Mouse (Mus musculus) CH12.LX (cell line): ENCODE results near the gene Mdga1. TPM values are rescaled to one million over a fixed set of nuclear protein-coding genes. Genes with fewer than 3 reads are reported as not detected.

ENCODE experiments used
- DNase-seq: peaks from one replicate; pipeline ENCODE4 v3.0.0-alpha.2; 2013; ENCODE audit errors: extremely low read depth
- H3K27ac ChIP-seq: 2 replicates; pipeline ENCODE4 v1.5.1; 2012; ENCODE audit warnings: low read depth, mild to moderate bottlenecking, control low read depth, moderate library complexity; ENCODE audit not compliant: insufficient read depth
- H3K27me3 ChIP-seq: replicated peaks from 2 replicates; pipeline ENCODE3; 2012; ENCODE audit warnings: inconsistent platforms
- H3K36me3 ChIP-seq, 2 experiments: replicated peaks in 1 of 2; 2 replicates each; pipeline versions ENCODE3 to v1.6.1; 2012; ENCODE audit warnings: inconsistent platforms in 1 of 2, low read length in 1 of 2, mild to moderate bottlenecking in 1 of 2, mixed read lengths in 1 of 2, moderate library complexity in 1 of 2; ENCODE audit not compliant: control insufficient read depth in 1 of 2, insufficient read depth in 1 of 2
- H3K4me1 ChIP-seq, 2 experiments: 2 replicates each; pipeline ENCODE4 v1.6.1; 2012; ENCODE audit warnings: inconsistent platforms in 1 of 2, moderate library complexity in 1 of 2; ENCODE audit not compliant: insufficient read depth in 2 of 2, control insufficient read depth in 1 of 2
- H3K4me2 ChIP-seq: 2 replicates; pipeline ENCODE4 v1.6.1; 2012; ENCODE audit warnings: low read depth, mild to moderate bottlenecking, control low read depth; ENCODE audit not compliant: poor library complexity, insufficient read depth, severe bottlenecking
- H3K4me3 ChIP-seq, 3 experiments: fragments of 150-350 bp in 1 of 3; sonication (generic) in 1 of 3; replicated peaks in 1 of 3; 2 replicates each; pipeline versions ENCODE3 to v1.5.1; 2011 to 2012; ENCODE audit warnings: low read depth in 2 of 3, low read length in 2 of 3, mild to moderate bottlenecking in 2 of 3, moderate library complexity in 2 of 3, control low read depth in 1 of 3, improper control_type of control experiment in 1 of 3, inconsistent platforms in 1 of 3, mixed read lengths in 1 of 3; ENCODE audit not compliant: poor library complexity in 1 of 3
- H3K79me2 ChIP-seq: replicated peaks from 2 replicates; pipeline ENCODE4 v1.6.1; 2012; ENCODE audit warnings: mild to moderate bottlenecking, moderate library complexity; ENCODE audit not compliant: control insufficient read depth, poor library complexity, insufficient read depth, severe bottlenecking; ENCODE audit errors: extremely low read depth
- H3K9ac ChIP-seq: 2 replicates; pipeline ENCODE4 v1.6.1; 2012; ENCODE audit warnings: low read depth, mild to moderate bottlenecking, control low read depth, moderate library complexity; ENCODE audit not compliant: insufficient read depth
- H3K9me3 ChIP-seq: replicated peaks from 2 replicates; pipeline ENCODE3; 2012; ENCODE audit warnings: low read length, inconsistent platforms, mixed read lengths
- E2F4 ChIP-seq: IDR thresholded peaks from 2 replicates; pipeline ENCODE4 v1.6.1; 2011; ENCODE audit warnings: low read depth, low read length, improper control_type of control experiment; ENCODE audit not compliant: insufficient replicate concordance
- ELF1 ChIP-seq: IDR thresholded peaks from 2 replicates; pipeline ENCODE4 v1.6.1; 2014; ENCODE audit warnings: low read depth, mild to moderate bottlenecking, inconsistent platforms, low read length, improper control_type of control experiment
- EP300 ChIP-seq: IDR thresholded peaks from 2 replicates; pipeline ENCODE4 v1.6.1; 2011; ENCODE audit warnings: low read length, improper control_type of control experiment
- ETS1 ChIP-seq: conservative IDR thresholded peaks from 2 replicates; pipeline ENCODE4 v1.6.1; 2012; ENCODE audit warnings: low read depth, mild to moderate bottlenecking, inconsistent platforms, low read length, improper control_type of control experiment, moderate library complexity
- HCFC1 ChIP-seq: IDR thresholded peaks from 2 replicates; pipeline ENCODE4 v1.6.1; 2012; ENCODE audit warnings: low read depth, mild to moderate bottlenecking, inconsistent platforms, low read length, improper control_type of control experiment
- JUN ChIP-seq: IDR thresholded peaks from 2 replicates; pipeline ENCODE4 v1.6.1; 2011; ENCODE audit warnings: low read depth, mild to moderate bottlenecking, low read length, improper control_type of control experiment, moderate library complexity; ENCODE audit not compliant: insufficient read depth
- MAX ChIP-seq: IDR thresholded peaks from 2 replicates; pipeline ENCODE4 v1.6.1; 2011; ENCODE audit warnings: low read length, improper control_type of control experiment
- MAZ ChIP-seq: IDR thresholded peaks from 2 replicates; pipeline ENCODE4 v1.6.1; 2012; ENCODE audit warnings: low read depth, mild to moderate bottlenecking, inconsistent platforms, low read length, improper control_type of control experiment, moderate library complexity
- MEF2A ChIP-seq: IDR thresholded peaks from 2 replicates; pipeline ENCODE4 v1.6.1; 2014; ENCODE audit warnings: low read depth, mild to moderate bottlenecking, inconsistent platforms, low read length, improper control_type of control experiment, borderline replicate concordance
- MXI1 ChIP-seq: IDR thresholded peaks from 2 replicates; pipeline ENCODE4 v1.6.1; 2011; ENCODE audit warnings: mild to moderate bottlenecking, low read depth, low read length, improper control_type of control experiment
- PAX5 ChIP-seq: IDR thresholded peaks from 2 replicates; pipeline ENCODE4 v1.6.1; 2012; ENCODE audit warnings: low read length, inconsistent platforms, mixed read lengths
- SIN3A ChIP-seq: IDR thresholded peaks from 2 replicates; pipeline ENCODE4 v1.6.1; 2012; ENCODE audit warnings: low read length, improper control_type of control experiment, inconsistent platforms
- TCF12 ChIP-seq: IDR thresholded peaks from 2 replicates; pipeline ENCODE4 v1.6.1; 2014; ENCODE audit warnings: low read depth, mild to moderate bottlenecking, inconsistent platforms, low read length, improper control_type of control experiment
- USF1 ChIP-seq: IDR thresholded peaks from 2 replicates; pipeline ENCODE4 v1.6.1; 2014; ENCODE audit warnings: low read depth, mild to moderate bottlenecking, inconsistent platforms, low read length, improper control_type of control experiment
- USF2 ChIP-seq: conservative IDR thresholded peaks from 2 replicates; pipeline ENCODE4 v1.6.1; 2011; ENCODE audit warnings: low read depth, low read length, improper control_type of control experiment
- ZC3H11A ChIP-seq: IDR thresholded peaks from 2 replicates; pipeline ENCODE4 v1.6.1; 2012; ENCODE audit warnings: low read depth, mild to moderate bottlenecking, inconsistent platforms, low read length, improper control_type of control experiment
- ZMIZ1 ChIP-seq: IDR thresholded peaks from 2 replicates; pipeline ENCODE4 v1.6.1; 2012; ENCODE audit warnings: low read depth, mild to moderate bottlenecking, inconsistent platforms, low read length, improper control_type of control experiment
- dilution Hi-C: fragments of 300-500 bp; cut with MboI; formaldehyde crosslinking; loops from 2 replicates; pipeline ENCODE4 v1.14.3; 2020; ENCODE audit warnings: low sequenced_read_pairs; ENCODE audit not compliant: extremely low pct_unique_long_range_greater_than_20kb, extremely low pct_ligation_motif_present
- in situ Hi-C: fragments of 300-500 bp; cut with MboI; formaldehyde crosslinking; loops from 3 replicates; pipeline ENCODE4 v1.14.3; 2019; ENCODE audit warnings: low sequenced_read_pairs, low pct_ligation_motif_present, low pct_unique_long_range_greater_than_20kb, mixed read lengths
- polyA plus RNA-seq: library from polyadenylated mRNA; unstranded; fragments of >175 nt; gene quantifications from 2 replicates; pipeline ENCODE4 v1.2.1, GENCODE M21; 2012; ENCODE audit warnings: low read depth; ENCODE audit not compliant: insufficient read length
- total RNA-seq, 2 experiments: library from RNA; depleted of rRNA; stranded (reverse); fragments of 300-350 nt in 1 of 2; fragments of >200 nt in 1 of 2; gene quantifications; 2 replicates each; pipeline ENCODE4 v1.2.3; 2012 to 2014

Mdga1 gene
- total and polyA plus RNA-seq, 3 experiments = 0.29 to 0.39 (median 0.38) TPM

- Histone ChIP-seq H3K27ac (no peak overlapping the region), H3K27me3 (peaks cover 25% of the 10 kb centered on the region), H3K4me1 (peaks cover 19 to 39% of the 10 kb centered on the region in 2 experiments), H3K9me3 (no peaks in the 10 kb centered on the region), H3K4me3 (peak overlapping the region in 1 of 3 experiments; percentile 9), H3K9ac (no peak overlapping the region), H3K4me2 (peak overlapping the region; percentile 46), H3K36me3 (no peaks in the 10 kb centered on the region), H3K79me2 (no peaks in the 10 kb centered on the region)
- no peak for TF ChIP-seq PAX5
- no peak for TF ChIP-seq JUN
- no peak for TF ChIP-seq E2F4
- no peak; the same call in 1 of the 2 replicates for TF ChIP-seq HCFC1
- no peak for TF ChIP-seq MEF2A
- TF ChIP-seq ZMIZ1 = no peak
- peak; percentile 34; the same call in 1 of the 2 replicates for TF ChIP-seq ETS1
- no peak for TF ChIP-seq ELF1
- TF ChIP-seq MXI1 = no peak
- no peak for TF ChIP-seq MAX
- TF ChIP-seq USF2 = no peak
- no peak for TF ChIP-seq ZC3H11A
- TF ChIP-seq USF1 = no peak
- peak; percentile 41 for TF ChIP-seq EP300
- peak; percentile 65; the same call in 1 of the 2 replicates for TF ChIP-seq MAZ
- no peak for TF ChIP-seq SIN3A
- in situ Hi-C loops = no loop called here
- DNase-seq = peak; percentile 86
- dilution Hi-C loops = no loop called here
These were observed 4.4 kb downstream of the Mdga1 start for GRCm38 (mm10) chr17:29965506-29965905.

GRCm38 (mm10) chr17:29963730-29964259, 6.1 kb downstream of the Mdga1 start:
- dilution Hi-C loops (no loop called here), in situ Hi-C loops (no loop called here)
- no peak overlapping the region for H3K9ac ChIP-seq
- H3K4me2 ChIP-seq = peak overlapping the region; percentile 46
- peaks cover 24% of the 10 kb centered on the region for H3K27me3 ChIP-seq
- peak overlapping the region in 1 of 3 experiments; percentile 13 for H3K4me3 ChIP-seq
- H3K36me3 ChIP-seq = no peaks in the 10 kb centered on the region
- H3K79me2 ChIP-seq = no peaks in the 10 kb centered on the region
- peaks cover 10% of the 10 kb centered on the region for H3K9me3 ChIP-seq
- no peak for DNase-seq
- H3K27ac ChIP-seq = no peak overlapping the region
- peaks cover 19 to 39% of the 10 kb centered on the region in 2 experiments for H3K4me1 ChIP-seq
- TF ChIP-seq MXI1 (no peak), TCF12 (no peak), MEF2A (no peak), HCFC1 (no peak), MAZ (0 out of 2 replicates have a peak, but pooled peaks have one; percentile 30)
